ENCODE assay signal across 8 mouse cellular contexts in the genomic region with DNA sequence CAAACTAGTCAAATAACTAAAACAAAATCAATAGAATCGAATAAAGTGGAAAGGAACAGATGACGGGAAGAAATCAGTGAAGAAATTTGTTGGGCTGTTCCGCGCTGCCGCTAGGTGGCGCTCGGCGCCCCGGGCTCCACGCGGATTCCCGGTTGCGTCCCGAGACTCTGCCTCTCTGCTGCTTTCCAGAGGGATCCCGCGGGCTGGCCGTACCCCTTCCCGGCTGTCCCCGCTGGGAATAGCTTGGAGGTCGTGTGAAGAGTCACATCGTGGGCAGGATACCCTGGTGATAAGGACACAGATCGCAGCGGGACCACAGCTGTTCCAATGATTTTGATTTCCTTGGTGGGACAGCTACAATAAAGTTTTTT. TPM values are rescaled to one million over a fixed set of nuclear protein-coding genes. Genes with fewer than 3 reads are reported as not detected.
DNase-seq lines count a peak whose midpoint lies in the region; ATAC-seq and TF ChIP-seq lines count a peak whose summit lies in the region.

No protein-coding gene starts in this region.

- H3K27ac ChIP-seq in embryonic facial prominence, embryonic 12.5 days = peak overlapping the region; percentile 42
- peak overlapping the region; percentile 56 for H3K27ac ChIP-seq in liver, adult 2 months (replicated peaks; ENCODE audit: insufficient read depth, low read depth, low read length)
- no peak overlapping the region for H3K27ac ChIP-seq in midbrain, postnatal 0 days (ENCODE audit: low read depth, low read length)
- peak overlapping the region; percentile 70 for H3K27ac ChIP-seq in stomach, embryonic 15.5 days

- peaks cover 27% of the 10 kb centered on the region for H3K36me3 ChIP-seq in embryonic facial prominence, embryonic 12.5 days
- peaks cover 2% of the 10 kb centered on the region; the same call in 1 of the 2 replicates for H3K36me3 ChIP-seq in liver, adult 2 months (ENCODE audit: control insufficient read depth, insufficient read depth, low read length)
- peaks cover 10% of the 10 kb centered on the region; the same call in 1 of the 2 replicates for H3K36me3 ChIP-seq in midbrain, postnatal 0 days (ENCODE audit: insufficient read depth, low read length)
- H3K36me3 ChIP-seq in stomach, embryonic 15.5 days = no peaks in the 10 kb centered on the region; the same call in 1 of the 2 replicates

- under 1% methylated on average over 23 of the region's 23 CpGs for WGBS in embryonic facial prominence, embryonic 12.5 days
- WGBS in liver, adult 2 months = under 1% methylated on average over 23 of the region's 23 CpGs
- WGBS in midbrain, postnatal 0 days = under 1% methylated on average over 23 of the region's 23 CpGs
- WGBS in stomach, embryonic 15.5 days = under 1% methylated on average over 23 of the region's 23 CpGs

- H3K4me2 ChIP-seq in embryonic facial prominence, embryonic 12.5 days (replicated peaks) = peak overlapping the region; percentile 61
- H3K4me2 ChIP-seq in midbrain, postnatal 0 days (ENCODE audit: low read depth, low read length, poor library complexity, severe bottlenecking) = peak overlapping the region; percentile 48
- H3K4me2 ChIP-seq in stomach, embryonic 15.5 days = peak overlapping the region; percentile 70

- H3K27me3 ChIP-seq in embryonic facial prominence, embryonic 12.5 days = no peaks in the 10 kb centered on the region
- H3K27me3 ChIP-seq in liver, adult 2 months (ENCODE audit: control insufficient read depth, insufficient read depth, low read length) = no peaks in the 10 kb centered on the region
- no peaks in the 10 kb centered on the region for H3K27me3 ChIP-seq in midbrain, postnatal 0 days (ENCODE audit: insufficient read depth, low read length)
- no peaks in the 10 kb centered on the region for H3K27me3 ChIP-seq in stomach, embryonic 15.5 days (replicated peaks)

- H3K9me3 ChIP-seq in embryonic facial prominence, embryonic 12.5 days = no peaks in the 10 kb centered on the region
- no peaks in the 10 kb centered on the region for H3K9me3 ChIP-seq in midbrain, postnatal 0 days (ENCODE audit: low read length)
- H3K9me3 ChIP-seq in stomach, embryonic 15.5 days = no peaks in the 10 kb centered on the region

- H3K4me1 ChIP-seq in embryonic facial prominence, embryonic 12.5 days = peaks cover 10% of the 10 kb centered on the region
- no peaks in the 10 kb centered on the region for H3K4me1 ChIP-seq in liver, adult 2 months (ENCODE audit: control insufficient read depth, insufficient read depth, low read length)
- peaks cover 4% of the 10 kb centered on the region; the same call in 1 of the 2 replicates for H3K4me1 ChIP-seq in midbrain, postnatal 0 days (ENCODE audit: insufficient read depth, low read length)
- peaks cover 8% of the 10 kb centered on the region; the same call in 1 of the 2 replicates for H3K4me1 ChIP-seq in stomach, embryonic 15.5 days

- peak; percentile 36; the same call in 1 of the 2 replicates for ATAC-seq in embryonic facial prominence, embryonic 12.5 days (ENCODE audit: insufficient number of reproducible peaks, insufficient read depth, low FRiP score, low TSS enrichment)
- ATAC-seq in midbrain, postnatal 0 days (ENCODE audit: low FRiP score) = no peak; the same call in 1 of the 2 replicates
- peak; percentile 56; the same call in 1 of the 2 replicates for ATAC-seq in stomach, embryonic 15.5 days (ENCODE audit: insufficient read depth, low FRiP score, low read depth)

- TF ChIP-seq CTCF in liver, adult 2 months (IDR thresholded peaks at IDR 0.05; ENCODE audit: low read depth, low read length) = peak; percentile 92
- TF ChIP-seq CTCF in midbrain, postnatal 0 days (IDR thresholded peaks at IDR 0.05) = peak; percentile 87

- no peaks in the 10 kb centered on the region for H3K79me2 ChIP-seq in liver, adult 2 months (ENCODE audit: control insufficient read depth, insufficient read depth, low read length)

- H3K9ac ChIP-seq in embryonic facial prominence, embryonic 12.5 days = 0 out of 2 replicates have a peak overlapping the region, but pooled peaks have one; percentile 15
- peak overlapping the region; percentile 65 for H3K9ac ChIP-seq in liver, adult 2 months (ENCODE audit: low read depth, low read length)
- H3K9ac ChIP-seq in midbrain, postnatal 0 days (replicated peaks; ENCODE audit: low read length, poor library complexity, severe bottlenecking) = no peak overlapping the region
- peak overlapping the region; percentile 20; the same call in 1 of the 2 replicates for H3K9ac ChIP-seq in stomach, embryonic 15.5 days

- no peak for TF ChIP-seq POLR2A in liver, adult 2 months (IDR thresholded peaks at IDR 0.05; ENCODE audit: extremely low read depth, insufficient read depth, low read length)

- H3K4me3 ChIP-seq in embryonic facial prominence, embryonic 12.5 days = peak overlapping the region; percentile 28
- peak overlapping the region; percentile 53 for H3K4me3 ChIP-seq in liver, adult 2 months (ENCODE audit: insufficient read depth, low read depth, low read length)
- peak overlapping the region; percentile 14 for H3K4me3 ChIP-seq in midbrain, postnatal 0 days (ENCODE audit: low read depth, low read length)
- peak overlapping the region; percentile 40 for H3K4me3 ChIP-seq in stomach, embryonic 15.5 days (replicated peaks)

- peak; percentile 23 to 63 for DNase-seq in layer of hippocampus, adult 18-20 months (ENCODE audit: low spot score in 2 of 2)
- no peak for DNase-seq in layer of hippocampus, adult 9-11 months
- DNase-seq in heart, adult 8-10 months (ENCODE audit: low spot score) = peak; percentile 51
- DNase-seq in kidney, adult 8-10 months = peak; percentile 35 to 64
- DNase-seq in liver, adult 2 months (ENCODE audit: extremely low read depth, low read depth, low spot score) = peak; percentile 66
- DNase-seq in midbrain, postnatal 0 days (ENCODE audit: low spot score) = peak; percentile 66

RNA-seq across cellular contexts. Expression of gene Trim71, which starts 19.6 kb away (rescaled TPM):
- total RNA-seq in layer of hippocampus, adult 18-20 months (2021) = 1 to 10 TPM; 1.2 to 2.0 TPM
- polyA plus RNA-seq in embryonic facial prominence, embryonic 12.5 days (2016; fragmentation: Nextera tagmentation; extraction: Ambion mirVana) = 0.95 and 1.1 TPM in 2 replicates
- not detected for total RNA-seq in heart, adult 8-10 months (2022)
- total RNA-seq in liver, adult 2 months (2014; rRNA removed) = under 0.01 TPM in 1 of 2 replicates, not detected in the other
- polyA plus RNA-seq in liver, adult 2 months (2012; rRNA removed) = 0.02 TPM in 1 of 2 replicates, not detected in the other
- total RNA-seq in midbrain, postnatal 0 days (2014; rRNA removed) = 0.14 and 0.27 TPM in 2 replicates
- polyA plus RNA-seq in midbrain, postnatal 0 days (2015; fragmentation: Nextera tagmentation; extraction: Ambion mirVana) = 0.14 and 0.15 TPM in 2 replicates
- 2.0 and 2.2 TPM in 2 replicates for polyA plus RNA-seq in stomach, embryonic 15.5 days (2015; fragmentation: Nextera tagmentation; extraction: Ambion mirVana)

RNA-seq across cellular contexts. Expression of gene Cnot10, which starts 56.2 kb away (rescaled TPM):
- total RNA-seq in layer of hippocampus, adult 18-20 months (2021) = 10 to 100 TPM; 50.5 to 54.1 TPM
- 79.7 and 82.6 TPM in 2 replicates for polyA plus RNA-seq in embryonic facial prominence, embryonic 12.5 days (2016; fragmentation: Nextera tagmentation; extraction: Ambion mirVana)
- total RNA-seq in heart, adult 8-10 months (2022) = 10 to 100 TPM; 21.2 to 22.9 (median 21.8) TPM
- total RNA-seq in liver, adult 2 months (2014; rRNA removed) = 15.2 and 15.4 TPM in 2 replicates
- 9.4 and 10.7 TPM in 2 replicates for polyA plus RNA-seq in liver, adult 2 months (2012; rRNA removed)
- 34.7 and 43.2 TPM in 2 replicates for total RNA-seq in midbrain, postnatal 0 days (2014; rRNA removed)
- polyA plus RNA-seq in midbrain, postnatal 0 days (2015; fragmentation: Nextera tagmentation; extraction: Ambion mirVana) = 47.2 and 50.1 TPM in 2 replicates
- 51.2 and 60.1 TPM in 2 replicates for polyA plus RNA-seq in stomach, embryonic 15.5 days (2015; fragmentation: Nextera tagmentation; extraction: Ambion mirVana)
